Mouse (Mus musculus) spleen, embryonic (tissue): ENCODE data around the gene Yaf2.

Source experiments
- CTCF ChIA-PET: fragments of 350-600 bp; sonication (Branson Sonifier 250); formaldehyde crosslinking; loops from one replicate; lab custom pipeline; 2022; lab: Charles Lee

The Yaf2 gene

GRCm38 (mm10) chr15:93287628-93288027 lies 49.1 kb downstream of the Yaf2 start:
- CTCF ChIA-PET, result no interaction called here

- CTCF ChIA-PET, result no interaction called here
Measured at GRCm38 (mm10) chr15:93285244-93285643, 51.5 kb downstream of the Yaf2 start.

GRCm38 (mm10) chr15:93284326-93284725 lies 52.4 kb downstream of the Yaf2 start:
- CTCF ChIA-PET, result no interaction called here

GRCm38 (mm10) chr15:93283349-93283748 lies 53.4 kb downstream of the Yaf2 start:
- CTCF ChIA-PET, result no interaction called here

- CTCF ChIA-PET, result no interaction called here
Measured at GRCm38 (mm10) chr15:93276276-93276675, 60.5 kb downstream of the Yaf2 start.

GRCm38 (mm10) chr15:93275623-93276022 lies 61.1 kb downstream of the Yaf2 start:
- CTCF ChIA-PET, result no interaction called here

- CTCF ChIA-PET, result no interaction called here
Measured at GRCm38 (mm10) chr15:93274679-93275583, 61.8 kb downstream of the Yaf2 start, which contains the start of gene Gxylt1. Gene Gxylt1, minus strand, starts transcription at chr15:93275179.

- CTCF ChIA-PET, result no interaction called here
Measured at GRCm38 (mm10) chr15:93273788-93274678, 62.7 kb downstream of the Yaf2 start.

GRCm38 (mm10) chr15:93272948-93273347 lies 63.8 kb downstream of the Yaf2 start:
- CTCF ChIA-PET, result no interaction called here

- CTCF ChIA-PET, result no interaction called here
Measured at GRCm38 (mm10) chr15:93270289-93270855, 66.4 kb downstream of the Yaf2 start.

GRCm38 (mm10) chr15:93269572-93269971 lies 67.2 kb downstream of the Yaf2 start:
- CTCF ChIA-PET, result no interaction called here

GRCm38 (mm10) chr15:93268001-93268400 lies 68.7 kb downstream of the Yaf2 start:
- CTCF ChIA-PET, result interaction anchor here (0.6 kb wide), 1 partner anchor 147 kb away, joined by 3 read pairs; no protein-coding TSS in a partner anchor

GRCm38 (mm10) chr15:93267479-93267878 lies 69.3 kb downstream of the Yaf2 start:
- CTCF ChIA-PET, result interaction anchor here (0.6 kb wide), 1 partner anchor 147 kb away, joined by 3 read pairs; no protein-coding TSS in a partner anchor

- CTCF ChIA-PET, result no interaction called here
Measured at GRCm38 (mm10) chr15:93266361-93266760, 70.4 kb downstream of the Yaf2 start.

- CTCF ChIA-PET, result no interaction called here
Measured at GRCm38 (mm10) chr15:93265728-93266127, 71.0 kb downstream of the Yaf2 start.

GRCm38 (mm10) chr15:93265231-93265630 lies 71.5 kb downstream of the Yaf2 start:
- CTCF ChIA-PET, result no interaction called here

- CTCF ChIA-PET, result no interaction called here
Measured at GRCm38 (mm10) chr15:93264221-93264620, 72.5 kb downstream of the Yaf2 start.

GRCm38 (mm10) chr15:93263566-93263965 lies 73.2 kb downstream of the Yaf2 start:
- CTCF ChIA-PET, result interaction anchor here (0.6 to 0.8 kb wide), 2 partner anchors 10 to 260 kb away, joined by 3 read pairs; no protein-coding TSS in a partner anchor

- CTCF ChIA-PET, result interaction anchor here (0.6 to 0.8 kb wide), 2 partner anchors 9 to 260 kb away, joined by 3 read pairs; no protein-coding TSS in a partner anchor
Measured at GRCm38 (mm10) chr15:93262818-93263217, 73.9 kb downstream of the Yaf2 start.

- CTCF ChIA-PET, result no interaction called here
Measured at GRCm38 (mm10) chr15:93262274-93262673, 74.5 kb downstream of the Yaf2 start.

- CTCF ChIA-PET, result no interaction called here
Measured at GRCm38 (mm10) chr15:93259933-93260332, 76.8 kb downstream of the Yaf2 start.

- CTCF ChIA-PET, result no interaction called here
Measured at GRCm38 (mm10) chr15:93255295-93255694, 81.4 kb downstream of the Yaf2 start.
